Mouse (Mus musculus) lung, embryonic 14.5 days (tissue): ENCODE results near the gene Cpne1. TPM values are rescaled to one million over a fixed set of nuclear protein-coding genes. Genes with fewer than 3 reads are reported as not detected.
A peak's percentile ranks its signal among the peaks of the same experiment; 100 is the strongest.

ENCODE experiments used
- ATAC-seq: fragments of 200-750 bp; cut with Nextera tagmentation; 2 replicates; pipeline ENCODE4 v1.8.0; 2017; ENCODE audit warnings: mild to moderate bottlenecking, moderate TSS enrichment, moderate library complexity; ENCODE audit not compliant: insufficient read depth
- DNase-seq: peaks from one replicate; pipeline ENCODE4 v3.0.0-alpha.2; 2015
- H3K27ac ChIP-seq: fragments of 300-500 bp; sonication (generic); 2 replicates; pipeline ENCODE4 v1.5.1; 2014; ENCODE audit warnings: low read depth, mild to moderate bottlenecking, moderate library complexity
- H3K27me3 ChIP-seq: fragments of 300-500 bp; sonication (generic); 2 replicates; pipeline ENCODE4 v1.6.1; 2014; ENCODE audit warnings: low read length, control low read depth; ENCODE audit not compliant: insufficient read depth
- H3K36me3 ChIP-seq: fragments of 300-500 bp; sonication (generic); 2 replicates; pipeline ENCODE4 v1.6.1; 2014; ENCODE audit warnings: control low read depth; ENCODE audit not compliant: insufficient read depth
- H3K4me1 ChIP-seq: fragments of 300-500 bp; sonication (generic); 2 replicates; pipeline ENCODE4 v1.6.1; 2014; ENCODE audit warnings: antibody characterized with exemption, control low read depth; ENCODE audit not compliant: insufficient read depth
- H3K4me2 ChIP-seq: fragments of 300-500 bp; sonication (generic); 2 replicates; pipeline ENCODE4 v1.6.1; 2014; ENCODE audit warnings: mild to moderate bottlenecking
- H3K4me3 ChIP-seq: fragments of 300-500 bp; sonication (generic); 2 replicates; pipeline ENCODE4 v1.5.1; 2014; ENCODE audit warnings: low read depth, low read length
- H3K9ac ChIP-seq: fragments of 300-500 bp; sonication (generic); 2 replicates; pipeline ENCODE4 v1.6.1; 2014
- H3K9me3 ChIP-seq: fragments of 300-500 bp; sonication (generic); 2 replicates; pipeline ENCODE4 v1.6.1; 2016; ENCODE audit warnings: low read depth, low read length, control low read depth
- CTCF ChIP-seq: IDR thresholded peaks from 2 replicates; pipeline ENCODE4 v1.5.1; 2016; ENCODE audit warnings: antibody characterized with exemption, low read depth
- WGBS: fragments of 180-500 bp; shearing (Covaris S2); extraction: QIAGEN DNeasy Blood & Tissue Kit; methylation state at CpG from one replicate; pipeline ENCODE4 v1.1.7; 2014; 5-methylcytosine and 5-hydroxymethylcytosine counted together
- polyA plus RNA-seq: library from polyadenylated mRNA; unstranded; fragments of >200 nt; fragmentation: Nextera tagmentation; extraction: Ambion mirVana; gene quantifications from 2 replicates; pipeline ENCODE4 v1.2.1, GENCODE M21; 2014

The Cpne1 gene
- 66.7 and 70.2 TPM in 2 replicates for polyA plus RNA-seq

- no peaks in the 10 kb centered on the region for H3K27me3 ChIP-seq
- under 1% methylated on average over 74 of the region's 74 CpGs for WGBS
- no peaks in the 10 kb centered on the region for H3K9me3 ChIP-seq
- peak within 1 kb of the TSS; percentile 95 for H3K4me3 ChIP-seq
- peak within 1 kb of the TSS; percentile 94 for H3K27ac ChIP-seq
- peak within 1 kb of the TSS; percentile 98 for H3K9ac ChIP-seq
- no peak for TF ChIP-seq CTCF
- DNase-seq (peak; percentile 97), ATAC-seq (peak; percentile 93)
- H3K4me2 ChIP-seq: peak within 1 kb of the TSS; percentile 81
- peaks cover 8% of the 10 kb centered on the region for H3K4me1 ChIP-seq
- H3K36me3 ChIP-seq: peaks cover 8% of the 10 kb centered on the region; the same call in 1 of the 2 replicates
Observed at GRCm38 (mm10) chr2:156111358-156112079, at the start of gene Cpne1, which contains the start of gene Rbm12. TSS of gene Cpne1 (minus strand) at chr2:156111965. TSS of gene Rbm12 (minus strand) at chr2:156111978.

DNA sequence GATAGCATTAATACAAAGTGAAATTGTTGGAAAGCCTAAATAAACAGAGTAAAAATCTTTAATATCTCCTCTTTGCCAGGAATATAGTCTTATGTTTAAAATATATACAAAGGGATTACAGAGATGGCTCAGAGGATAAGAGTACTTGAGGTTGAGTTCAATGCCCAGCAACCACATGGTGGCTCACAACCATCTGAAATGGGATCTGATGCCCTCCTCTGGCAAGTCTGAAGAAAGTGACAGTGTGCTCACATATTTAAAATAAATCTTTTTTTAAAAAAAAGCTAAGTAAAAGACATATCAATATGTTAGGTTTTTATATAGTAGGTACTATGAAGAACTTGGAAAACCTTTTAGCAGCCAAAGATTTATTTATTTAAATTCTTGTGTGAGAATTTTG lies 39.8 kb upstream of the Cpne1 start:
- Histone ChIP-seq H3K9me3 (no peaks in the 10 kb centered on the region), H3K4me1 (no peaks in the 10 kb centered on the region), H3K27ac (no peak overlapping the region), H3K36me3 (peaks cover 86% of the 10 kb centered on the region), H3K27me3 (no peaks in the 10 kb centered on the region), H3K4me2 (no peak overlapping the region), H3K9ac (no peak overlapping the region), H3K4me3 (no peak overlapping the region)
- TF ChIP-seq CTCF: no peak
- no peak for DNase-seq
- no peak for ATAC-seq

- Histone ChIP-seq H3K27ac (no peak overlapping the region), H3K4me1 (no peaks in the 10 kb centered on the region), H3K4me3 (no peak overlapping the region), H3K4me2 (no peak overlapping the region), H3K9me3 (no peaks in the 10 kb centered on the region), H3K27me3 (no peaks in the 10 kb centered on the region), H3K9ac (no peak overlapping the region), H3K36me3 (peaks cover 57% of the 10 kb centered on the region)
- 88% methylated on average over 3 of the region's 3 CpGs for WGBS
- DNase-seq: no peak
- no peak for ATAC-seq
- no peak for TF ChIP-seq CTCF
Observed at GRCm38 (mm10) chr2:156147316-156147915, 35.7 kb upstream of the Cpne1 start.

- Histone ChIP-seq H3K36me3 (peaks cover 52% of the 10 kb centered on the region), H3K27me3 (no peaks in the 10 kb centered on the region)
- peak; percentile 38 for DNase-seq
Observed at GRCm38 (mm10) chr2:156146272-156146989, 34.7 kb upstream of the Cpne1 start.

GRCm38 (mm10) chr2:156145486-156146130 lies 33.8 kb upstream of the Cpne1 start:
- Histone ChIP-seq H3K4me3 (no peak overlapping the region), H3K27ac (no peak overlapping the region), H3K4me2 (peak overlapping the region; percentile 80), H3K4me1 (no peaks in the 10 kb centered on the region), H3K27me3 (no peaks in the 10 kb centered on the region), H3K9ac (no peak overlapping the region), H3K9me3 (no peaks in the 10 kb centered on the region), H3K36me3 (peaks cover 46% of the 10 kb centered on the region)
- DNase-seq (peak; percentile 24), ATAC-seq (no peak)
- WGBS: 47% methylated on average over 11 of the region's 11 CpGs
- TF ChIP-seq CTCF: no peak

More at GRCm38 (mm10) chr2:156146272-156146989, 34.7 kb upstream of the Cpne1 start:
- Histone ChIP-seq H3K4me2 (no peak overlapping the region), H3K9ac (no peak overlapping the region), H3K4me1 (no peaks in the 10 kb centered on the region), H3K4me3 (no peak overlapping the region), H3K9me3 (no peaks in the 10 kb centered on the region), H3K27ac (no peak overlapping the region)
- no peak for ATAC-seq
- 63% methylated on average over 5 of the region's 5 CpGs for WGBS
- TF ChIP-seq CTCF: no peak

DNA sequence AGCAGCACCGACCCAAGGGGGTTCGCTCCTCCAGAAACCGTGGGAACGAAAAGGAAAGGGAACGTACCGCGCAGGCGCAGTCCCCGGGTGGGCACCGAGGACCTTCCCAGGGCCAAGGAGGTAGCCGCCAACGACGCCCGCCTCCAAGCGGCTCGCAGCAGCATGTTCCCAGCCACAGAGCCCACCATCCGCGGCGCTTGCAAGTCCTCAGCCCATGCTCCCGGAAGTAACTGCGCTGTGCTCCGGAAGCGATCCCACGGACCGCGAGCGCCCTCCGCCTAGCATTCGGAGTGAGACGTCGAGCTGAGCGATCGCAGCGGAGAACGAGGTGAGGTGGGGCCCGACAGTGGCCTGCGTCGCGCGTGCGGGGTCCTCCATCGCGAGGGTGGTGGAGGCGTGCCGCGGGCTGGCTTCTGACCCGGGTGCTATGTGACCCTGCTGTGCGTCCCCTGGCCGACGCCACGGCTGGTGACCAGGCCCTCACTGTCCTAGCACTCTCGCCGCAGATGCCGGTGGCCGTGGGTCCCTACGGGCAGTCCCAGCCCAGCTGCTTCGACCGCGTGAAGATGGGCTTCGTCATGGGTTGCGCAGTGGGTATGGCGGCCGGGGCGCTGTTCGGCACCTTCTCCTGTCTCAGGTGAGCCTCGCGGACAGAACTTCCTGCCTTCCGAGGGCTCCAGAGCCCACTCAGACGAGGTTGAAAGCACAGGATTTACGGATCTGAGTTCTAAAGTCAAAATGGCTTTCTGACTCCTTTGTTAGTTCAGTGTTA lies 32.4 kb upstream of the Cpne1 start, which contains the start of the genes Romo1 and Nfs1:
TSS of gene Romo1 (plus strand) at position 87 of the 772 bp plus-strand sequence.
TSS of gene Nfs1 (minus strand) at position 234 of the 772 bp plus-strand sequence.
- H3K4me1 ChIP-seq: no peaks in the 10 kb centered on the region
- peak; percentile 98 for DNase-seq
- peak within 1 kb of the TSS; percentile 89 for H3K9ac ChIP-seq
- TF ChIP-seq CTCF: peak; percentile 67
- peak within 1 kb of the TSS; percentile 83 for H3K4me3 ChIP-seq
- ATAC-seq: peak; percentile 97
- peaks cover 40% of the 10 kb centered on the region for H3K36me3 ChIP-seq
- WGBS: under 1% methylated on average over 70 of the region's 70 CpGs
- H3K27ac ChIP-seq: peak within 1 kb of the TSS; percentile 94
- H3K9me3 ChIP-seq: no peaks in the 10 kb centered on the region
- H3K27me3 ChIP-seq: no peaks in the 10 kb centered on the region
- H3K4me2 ChIP-seq: peak within 1 kb of the TSS; percentile 80
